Mouse (Mus musculus) hematopoietic multipotent progenitor cell, adult 10-12 weeks (in vitro differentiated cells): ENCODE results near the gene Zcchc4. TPM values are rescaled to one million over a fixed set of nuclear protein-coding genes. Genes with fewer than 3 reads are reported as not detected.

Experiments used
- polyA plus RNA-seq: library from polyadenylated mRNA; stranded (reverse); fragments of >175 nt; gene quantifications from 2 replicates; pipeline ENCODE4 v1.2.3, GENCODE M21; 2012; ENCODE audit warnings: low replicate concordance

The Zcchc4 gene
- polyA plus RNA-seq = 4.2 and 4.4 TPM in 2 replicates

DNA sequence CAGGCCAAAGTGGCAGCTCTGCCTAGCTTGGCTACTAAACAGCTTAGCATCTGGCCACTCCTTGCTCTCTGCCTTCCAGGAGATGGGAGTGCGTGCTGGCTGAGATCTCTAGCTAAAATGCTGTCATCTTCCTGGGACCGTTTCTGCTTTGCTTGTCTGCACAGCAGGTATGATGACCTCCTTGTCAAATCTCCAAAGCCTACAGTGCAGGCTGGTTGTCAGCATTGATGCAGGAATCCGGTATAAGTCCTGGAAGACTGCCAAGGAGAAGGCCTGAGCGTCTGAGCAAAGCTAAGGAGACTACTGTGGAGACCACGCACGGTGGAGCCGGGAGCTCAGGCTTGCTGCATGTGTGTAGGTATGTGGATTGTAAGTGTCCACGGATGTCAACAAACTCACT, at the start of gene Zcchc4:
Gene Zcchc4 (plus strand): TSS at position 173 of the 400 bp plus-strand sequence.

DNA sequence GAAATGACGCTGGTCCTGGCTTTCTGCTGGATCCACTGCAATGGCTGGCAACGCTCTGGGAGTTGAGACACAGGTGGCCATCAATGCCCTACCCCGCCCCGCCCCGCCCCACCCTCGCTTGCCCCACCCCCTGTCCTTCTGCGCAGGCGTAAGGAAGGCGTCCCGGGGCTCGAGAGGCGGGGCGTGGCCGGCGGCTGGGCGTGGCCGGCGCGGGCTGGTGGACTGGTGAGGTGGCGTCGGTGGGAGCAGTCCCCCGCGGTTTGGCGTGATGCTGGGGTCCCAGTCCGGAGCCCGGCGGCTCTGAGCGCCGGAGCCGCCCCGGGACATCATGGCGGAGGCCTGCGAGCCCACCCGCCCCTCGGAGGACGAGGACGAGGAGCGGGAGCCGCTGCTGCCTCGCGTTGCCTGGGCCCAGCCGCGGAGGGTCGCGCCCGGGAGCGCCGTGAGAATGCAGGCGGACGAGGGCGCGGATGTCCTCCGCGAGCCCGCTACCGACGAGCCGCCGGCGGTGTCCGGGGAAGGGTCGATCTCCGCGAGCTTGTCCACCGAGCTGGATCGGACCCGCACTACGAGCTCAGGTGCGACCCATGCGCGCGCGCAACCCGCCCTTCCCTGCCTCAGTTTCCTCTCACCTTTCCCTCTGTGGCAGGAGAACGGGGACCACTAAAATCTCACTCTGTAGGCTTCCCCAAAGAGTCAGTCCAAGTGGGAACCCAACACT, 33.7 kb upstream of the Zcchc4 start, which contains the start of gene Pi4k2b:
Gene Pi4k2b (plus strand): TSS at position 184 of the 721 bp plus-strand sequence.

DNA sequence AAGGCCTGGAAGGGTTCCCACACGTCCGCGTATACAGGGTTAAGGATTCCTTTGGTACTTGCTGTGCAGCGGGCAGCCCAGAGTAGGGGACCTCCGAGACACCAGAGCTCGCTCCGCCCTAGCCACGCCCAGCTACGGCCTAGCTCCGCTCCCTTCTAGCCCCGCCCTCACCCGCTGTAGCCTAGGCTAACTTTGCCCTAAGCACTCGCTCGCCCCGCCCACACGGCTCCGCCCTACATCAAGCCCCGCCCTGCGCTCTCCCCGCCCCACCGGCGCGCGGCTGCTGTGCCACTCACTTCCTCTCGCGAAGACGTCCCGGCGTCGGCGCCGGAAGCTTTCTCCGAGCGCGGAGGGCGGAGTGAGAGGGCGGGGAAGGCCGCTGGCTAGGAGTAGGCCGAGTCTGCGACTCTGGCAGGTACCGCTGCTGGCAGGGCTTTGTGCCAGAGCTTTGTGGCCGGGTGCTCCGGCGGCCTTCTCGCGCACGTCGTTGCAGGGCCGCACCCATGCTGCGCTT, 58.6 kb downstream of the Zcchc4 start, which contains the start of gene Anapc4:
Gene Anapc4 (plus strand): TSS at position 252 of the 514 bp plus-strand sequence.

Other genes with a start within 250 kb of the Zcchc4 start
- gene Lgi2, start 208.9 kb upstream of the Zcchc4 start, polyA plus RNA-seq = not detected in 2 replicates
- 0.37 and 0.90 TPM in 2 replicates for gene Sepsecs, start 105.7 kb upstream of the Zcchc4 start, polyA plus RNA-seq
- 4.8 and 11.1 TPM in 2 replicates for gene Pi4k2b, start 33.8 kb upstream of the Zcchc4 start, polyA plus RNA-seq
- gene Anapc4, start 58.6 kb downstream of the Zcchc4 start, polyA plus RNA-seq = 4.4 and 6.5 TPM in 2 replicates